Mouse (Mus musculus) lung, postnatal 25 days (tissue): ENCODE data around the gene Pcolce2.

ENCODE experiments used
- DNase-seq: peaks from one replicate; pipeline ENCODE4 v3.0.0; 2022; ENCODE audit warnings: low spot score

Gene Pcolce2

DNA sequence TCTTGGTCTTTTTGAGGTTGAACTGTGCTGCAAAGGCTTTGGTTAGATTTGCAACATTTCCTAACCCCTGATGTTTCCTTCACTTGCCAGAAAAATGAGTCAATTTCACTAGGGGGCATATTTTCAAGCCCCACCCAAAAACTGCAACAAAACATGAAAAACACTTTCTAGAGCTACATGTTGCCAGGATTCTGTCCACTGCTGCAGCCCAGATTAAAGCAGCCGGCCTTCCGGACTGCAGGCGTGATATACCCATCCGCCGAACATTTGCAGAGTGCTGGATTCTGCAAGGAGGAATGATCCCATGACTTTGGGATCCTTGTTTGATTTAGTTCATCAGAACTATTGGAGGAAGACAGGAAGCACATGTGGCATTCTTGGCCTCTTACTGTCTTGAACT is 17.0 kb downstream of the Pcolce2 start:
- peak; percentile 23 for DNase-seq

DNA sequence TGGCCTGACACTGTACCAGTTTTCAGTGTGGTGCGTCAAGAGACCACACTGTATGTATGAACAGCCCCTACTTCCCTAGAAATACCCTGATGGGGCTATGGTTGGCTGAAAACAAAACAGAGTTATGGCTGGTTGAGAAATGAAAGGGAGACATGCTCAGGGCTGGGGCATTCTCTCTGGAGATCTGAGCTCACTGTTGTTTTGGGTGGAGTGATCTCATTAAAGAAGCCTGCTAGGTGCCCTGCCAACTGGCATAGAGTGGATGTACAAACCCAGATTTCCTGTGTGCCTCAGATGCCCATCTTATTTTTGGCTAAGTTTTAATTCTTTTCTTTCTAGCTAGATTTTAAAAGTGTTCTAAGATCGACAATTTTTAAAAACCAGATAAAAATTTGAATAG is 20.5 kb downstream of the Pcolce2 start:
- DNase-seq: no peak

DNA sequence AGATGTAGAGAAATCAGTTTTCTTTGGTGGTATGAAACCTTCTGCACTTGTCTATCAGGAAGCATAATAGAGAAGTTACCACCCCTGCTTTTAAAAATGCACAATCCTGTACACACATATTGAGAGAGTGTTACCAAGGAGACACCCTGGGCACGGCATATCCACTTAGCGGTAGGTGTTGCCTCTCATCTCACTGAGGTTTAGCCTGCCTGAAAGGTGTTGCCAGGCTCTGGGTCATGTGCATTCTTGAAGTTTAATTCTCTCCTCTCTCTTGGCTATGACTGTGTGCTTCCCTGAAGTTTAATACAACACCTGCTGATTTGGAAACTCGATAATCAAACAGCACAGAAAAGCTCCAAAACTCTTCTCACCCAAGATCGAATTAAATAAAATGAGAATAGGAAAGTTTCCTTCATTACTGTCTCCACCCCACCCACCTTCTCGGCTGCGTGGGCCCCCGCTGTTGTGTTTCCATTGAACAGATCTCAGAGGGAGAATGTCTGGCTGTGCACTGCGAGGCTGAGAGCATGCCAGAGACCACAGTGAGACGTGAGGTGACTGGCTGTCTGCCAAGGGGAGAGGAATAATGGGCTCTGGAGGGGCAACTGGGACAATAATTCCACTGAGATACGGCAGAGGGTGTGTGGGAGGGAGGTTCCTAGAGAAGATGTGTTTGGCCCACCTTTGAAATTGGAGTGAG is 27.0 kb downstream of the Pcolce2 start:
- no peak for DNase-seq

DNA sequence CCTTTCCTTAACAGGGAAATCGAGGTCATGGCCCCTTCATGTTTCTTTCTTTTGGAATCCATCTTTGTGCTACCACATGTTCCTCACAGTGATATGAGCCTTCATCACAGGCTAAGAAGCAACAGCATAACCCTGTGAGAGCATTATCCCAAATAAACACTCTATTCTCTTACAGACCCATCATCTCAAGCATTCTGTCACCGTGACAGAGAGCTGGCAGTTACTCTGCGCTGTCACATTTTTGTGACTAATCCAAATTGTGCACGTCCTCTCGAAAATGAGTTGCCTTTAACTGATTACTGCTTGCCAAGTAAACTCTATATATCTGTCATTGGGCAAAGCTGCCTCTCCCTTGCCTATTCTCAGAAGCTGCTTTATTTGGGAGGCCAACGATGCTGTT is 28.4 kb downstream of the Pcolce2 start:
- peak; percentile 35 for DNase-seq

DNA sequence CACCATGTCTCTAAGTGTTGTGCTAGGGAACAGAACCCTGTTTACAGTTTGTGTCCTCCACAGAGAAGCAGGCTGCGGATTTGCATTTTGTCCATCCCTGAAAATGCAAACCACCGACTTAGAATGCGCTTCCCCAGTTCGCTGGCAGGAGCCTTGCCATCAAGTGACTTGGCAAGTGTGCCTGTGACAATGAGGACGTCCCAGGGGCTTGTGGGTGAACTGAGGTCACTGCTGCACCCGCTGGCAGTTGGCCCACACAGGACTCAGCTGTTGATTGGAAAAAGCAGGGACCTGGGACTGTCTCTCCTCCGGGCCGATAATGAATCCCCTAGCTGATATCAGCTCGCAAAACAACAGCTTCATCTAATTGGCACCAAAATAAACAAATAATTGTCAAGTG is 30.4 kb downstream of the Pcolce2 start:
- DNase-seq: peak; percentile 26

DNA sequence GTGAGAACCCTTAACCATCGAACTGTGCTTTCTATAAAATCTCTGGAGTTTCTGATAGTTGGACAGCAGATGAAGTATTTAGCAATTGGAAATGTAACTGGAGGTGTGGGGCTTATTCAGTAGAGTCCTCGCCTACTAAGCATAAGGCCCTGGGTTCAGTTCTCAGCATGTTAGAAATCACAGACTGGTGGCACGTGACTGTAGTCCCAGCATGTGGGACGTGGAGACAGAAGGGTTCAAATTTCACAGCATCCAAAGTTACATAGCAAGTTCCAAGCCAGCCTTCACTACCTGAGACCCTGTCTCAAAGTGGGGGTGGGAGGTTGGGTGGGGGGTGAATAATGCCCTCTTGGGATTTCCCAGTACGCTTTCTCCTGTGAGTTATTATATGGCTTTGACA is 30.9 kb downstream of the Pcolce2 start:
- no peak for DNase-seq

DNA sequence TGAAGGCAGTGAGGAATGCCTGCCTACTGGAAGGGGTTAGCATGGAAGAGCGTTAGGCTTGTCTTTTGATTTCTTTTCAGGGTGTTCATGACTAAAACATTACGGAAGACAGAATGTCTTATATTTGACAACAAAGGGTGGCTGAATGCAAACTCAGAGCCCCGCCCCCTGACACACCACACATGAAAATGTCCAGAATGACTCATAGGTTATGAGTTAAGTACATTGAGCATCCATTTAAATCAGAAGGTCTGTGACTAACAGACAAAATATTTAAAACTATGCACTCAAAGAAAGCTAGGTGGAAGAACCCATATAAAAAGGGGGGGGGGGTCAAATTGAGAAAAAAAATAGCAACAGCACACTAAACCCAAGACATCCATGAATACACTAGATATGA is 34.9 kb downstream of the Pcolce2 start:
- no peak for DNase-seq

DNA sequence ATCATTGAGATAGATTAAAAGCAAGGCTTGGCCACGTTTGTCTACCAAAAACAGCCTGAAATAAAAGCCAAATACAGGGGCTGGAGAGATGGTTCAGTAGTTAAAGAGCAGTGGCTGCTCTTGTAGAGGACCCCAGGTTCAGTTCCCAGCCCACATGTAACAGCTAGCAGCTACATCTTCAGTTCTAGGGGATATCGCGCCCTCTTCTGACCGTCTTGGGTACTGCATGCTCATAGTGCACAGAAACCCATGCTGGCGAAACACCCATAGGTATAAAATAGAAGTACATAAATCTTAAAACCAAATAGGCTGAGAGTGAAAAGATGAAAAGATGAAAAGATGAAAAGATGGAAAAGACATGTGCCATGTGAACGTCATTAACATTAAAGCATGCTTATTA is 35.4 kb downstream of the Pcolce2 start:
- DNase-seq: no peak

DNA sequence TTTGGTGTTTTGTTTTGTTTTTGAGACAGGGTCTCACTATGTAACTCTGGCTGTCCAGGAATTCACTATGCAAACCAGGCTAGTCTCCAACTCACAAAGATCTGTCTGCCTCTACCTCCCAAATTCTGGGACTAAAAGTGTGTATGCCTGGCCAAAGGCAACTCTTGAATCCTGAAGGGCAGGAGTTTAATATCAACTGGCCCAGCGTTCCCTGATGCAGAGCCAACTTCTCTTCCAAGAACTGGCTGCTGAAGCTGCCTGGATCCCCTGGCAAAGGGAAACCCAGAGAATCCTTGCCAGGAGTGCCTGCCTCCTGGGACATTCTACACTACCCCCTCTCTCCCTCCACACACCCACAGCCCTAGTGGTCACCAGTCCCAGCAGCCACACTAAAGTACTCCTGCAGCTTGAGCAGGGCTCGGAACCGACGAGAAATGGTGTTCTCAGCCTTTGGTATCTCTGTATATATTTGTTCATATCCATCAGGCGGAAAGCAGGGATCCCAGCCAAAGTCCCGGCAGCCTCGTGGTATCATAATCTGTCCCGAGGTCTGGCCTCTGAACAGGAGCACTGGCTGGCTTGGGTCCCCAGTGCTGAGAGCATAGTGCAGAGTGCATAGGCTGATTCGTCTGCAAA is 37.8 kb downstream of the Pcolce2 start:
- peak; percentile 35 for DNase-seq

DNA sequence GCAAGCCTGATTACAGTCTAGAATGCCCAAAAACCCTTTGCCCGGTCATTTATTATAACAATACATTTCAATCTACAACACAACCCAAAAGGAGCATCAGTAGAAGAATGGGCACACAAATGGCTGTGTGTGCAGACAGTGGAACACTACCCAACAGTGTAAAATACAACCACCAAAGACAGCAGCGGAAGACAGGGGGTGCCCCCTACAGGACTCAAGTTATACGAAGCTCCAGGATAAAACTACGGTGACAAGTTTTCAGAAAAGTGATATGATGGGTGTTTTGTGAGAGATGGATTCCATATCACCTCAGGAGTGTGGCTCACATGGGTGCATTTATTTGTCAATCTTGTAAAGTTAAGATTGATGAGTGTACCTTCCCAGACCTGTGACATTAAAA is 38.6 kb downstream of the Pcolce2 start:
- no peak for DNase-seq

DNA sequence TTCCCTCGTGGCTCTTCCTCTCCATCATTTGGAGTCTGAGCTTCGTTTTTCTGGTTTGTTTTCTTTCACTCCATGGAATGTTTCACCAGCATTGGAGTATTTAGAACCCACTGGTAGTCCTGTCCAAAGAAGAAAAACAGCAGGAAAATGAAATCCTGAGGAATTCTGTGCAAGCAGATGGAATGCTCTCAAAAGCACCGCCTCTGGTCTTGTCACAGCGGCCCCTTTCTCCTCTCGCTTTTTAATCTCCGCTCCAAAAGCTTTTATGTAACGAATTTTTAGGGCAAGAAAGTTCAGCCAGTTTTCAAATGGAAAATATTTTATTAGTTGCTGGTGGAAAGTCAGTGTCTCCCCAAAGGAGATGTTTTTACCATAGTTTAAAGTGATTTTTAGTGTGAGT is 42.6 kb downstream of the Pcolce2 start:
- DNase-seq: peak; percentile 51

DNA sequence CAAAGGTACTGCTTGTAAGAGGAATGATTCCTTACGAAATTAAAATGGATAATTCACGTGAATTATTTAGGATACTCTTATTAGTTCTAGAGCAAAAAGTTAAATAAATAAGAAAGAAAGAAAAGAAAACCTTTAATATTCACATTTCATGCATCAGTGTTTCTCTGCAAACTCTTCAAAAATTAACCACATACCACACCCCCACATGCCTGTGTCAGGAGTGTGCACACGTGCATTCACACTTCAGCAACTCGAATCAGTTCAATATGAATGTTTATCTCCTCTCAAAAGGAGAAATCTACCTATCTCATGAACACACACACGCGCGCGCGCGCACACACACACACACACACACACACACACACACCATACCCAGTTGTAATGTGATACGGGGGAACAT is 43.3 kb downstream of the Pcolce2 start:
- no peak for DNase-seq

DNA sequence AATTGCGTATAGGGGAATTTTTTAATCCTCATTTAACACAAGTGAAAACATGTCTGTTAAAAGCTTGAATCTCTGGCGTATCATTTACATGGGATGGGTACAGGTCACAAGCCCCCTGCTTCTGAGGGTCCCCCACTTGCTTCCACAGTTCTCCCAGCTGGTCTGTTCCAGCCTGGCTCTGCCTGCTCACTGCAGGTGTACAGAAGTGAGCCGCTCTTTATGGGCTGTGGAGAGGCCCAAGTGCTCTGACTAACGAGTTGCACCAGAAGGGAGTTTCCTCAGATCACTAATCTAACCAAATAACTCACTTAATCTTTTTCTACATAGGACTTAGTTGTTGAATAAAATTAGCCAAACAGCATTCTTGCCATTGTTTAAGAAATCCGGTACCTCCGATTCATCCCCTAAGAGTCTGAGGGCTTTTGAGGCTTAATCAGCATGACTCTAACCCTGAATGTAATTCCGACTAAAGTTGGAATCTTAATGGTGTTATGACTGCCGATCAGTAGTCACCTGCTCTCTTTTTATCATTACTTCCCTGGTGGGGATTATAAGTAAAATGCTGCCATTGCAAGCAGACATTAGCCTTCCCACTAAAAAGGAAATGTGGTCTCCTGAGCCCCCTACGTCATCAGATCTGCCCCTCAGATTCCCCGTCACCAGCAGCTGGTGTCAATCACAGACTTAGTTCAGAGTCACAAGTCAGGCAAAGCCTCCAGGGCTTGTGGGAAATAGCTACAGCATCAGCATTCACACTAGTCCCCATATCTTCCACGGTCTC is 48.4 kb downstream of the Pcolce2 start:
- DNase-seq: no peak

DNA sequence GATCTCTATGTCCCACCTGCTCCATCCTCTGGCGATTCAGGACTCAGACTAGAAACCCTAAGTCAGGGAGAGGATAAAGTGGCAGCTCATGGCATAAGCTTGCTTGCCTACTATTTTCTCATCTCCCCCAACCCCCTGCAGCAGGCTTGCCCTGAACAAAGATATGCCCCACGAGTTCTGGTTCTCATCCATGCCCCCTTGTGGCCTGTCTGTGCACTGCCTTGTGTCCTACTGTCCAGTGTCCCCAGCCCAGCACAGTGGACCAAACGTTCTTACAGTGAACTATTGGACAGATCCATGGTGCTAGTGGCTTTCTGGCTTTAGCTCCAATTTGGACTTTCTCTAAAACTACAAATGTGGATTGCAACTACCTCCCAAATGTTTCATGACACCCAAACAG is 50.7 kb downstream of the Pcolce2 start:
- peak; percentile 18 for DNase-seq

DNA sequence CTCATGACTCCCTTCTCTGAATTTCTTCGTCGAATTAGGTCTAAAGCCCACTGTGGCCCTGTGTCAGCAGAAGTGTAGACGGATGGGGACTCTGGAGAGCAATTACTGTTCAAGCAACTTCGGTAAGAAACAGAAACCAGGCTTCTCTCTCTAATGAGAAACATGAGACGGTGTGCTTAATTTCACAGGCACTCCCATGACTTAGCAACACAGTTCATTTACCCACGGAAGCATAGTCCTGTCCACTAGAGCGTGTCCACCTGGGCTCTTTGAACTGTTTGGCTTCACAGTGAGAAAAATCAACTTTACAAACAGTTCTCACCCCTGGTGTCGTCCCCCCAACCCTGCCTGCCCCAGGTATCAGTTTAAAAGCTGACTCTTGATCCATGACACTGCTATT is 55.4 kb downstream of the Pcolce2 start:
- DNase-seq: no peak

DNA sequence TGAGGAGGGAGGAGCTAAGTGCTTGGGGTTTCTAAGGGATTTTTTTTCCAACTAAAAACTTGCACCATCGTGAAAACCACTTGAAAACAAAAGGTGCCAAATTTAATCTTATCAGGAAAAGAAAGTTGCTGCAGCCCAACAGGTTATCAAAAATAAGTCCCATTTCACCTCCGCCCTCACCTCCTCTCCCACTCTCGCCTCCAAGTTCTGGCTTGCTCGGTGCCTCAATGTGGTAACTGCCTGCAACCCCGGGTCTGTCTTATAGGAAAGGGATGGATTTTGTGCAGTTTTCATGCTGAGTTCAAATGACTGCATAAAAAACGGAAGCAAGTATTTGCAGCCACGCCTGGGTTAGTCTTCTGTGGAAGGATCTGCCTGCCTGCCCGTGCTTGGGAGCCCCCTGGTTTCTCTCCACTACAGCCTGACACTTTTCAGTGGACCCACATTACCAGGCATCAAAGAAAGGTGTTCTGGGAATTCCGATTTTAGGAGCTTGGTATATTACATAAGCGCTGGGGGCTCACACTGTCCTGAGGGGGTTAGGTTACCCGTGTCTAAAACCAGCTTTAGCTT is 56.2 kb downstream of the Pcolce2 start:
- DNase-seq: no peak

DNA sequence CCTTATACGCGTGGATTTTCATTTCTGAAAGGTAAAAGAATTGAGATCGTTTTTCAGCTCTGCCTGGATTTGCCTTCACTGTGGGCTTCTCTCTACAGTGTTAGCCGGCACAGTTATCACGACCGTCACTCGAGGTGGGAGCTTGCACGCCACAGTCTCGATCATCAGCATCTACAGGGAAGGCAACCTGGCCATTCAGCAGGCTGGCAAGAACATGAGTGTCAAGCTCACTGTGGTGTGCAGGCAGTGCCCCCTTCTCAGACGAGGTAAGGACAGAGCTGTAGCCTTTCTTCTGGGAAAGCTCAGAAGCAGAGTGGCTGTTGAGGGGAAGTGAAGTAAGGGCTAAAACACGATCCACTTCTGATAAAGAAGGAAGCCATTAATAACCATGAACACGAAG is 57.1 kb downstream of the Pcolce2 start:
- no peak for DNase-seq

DNA sequence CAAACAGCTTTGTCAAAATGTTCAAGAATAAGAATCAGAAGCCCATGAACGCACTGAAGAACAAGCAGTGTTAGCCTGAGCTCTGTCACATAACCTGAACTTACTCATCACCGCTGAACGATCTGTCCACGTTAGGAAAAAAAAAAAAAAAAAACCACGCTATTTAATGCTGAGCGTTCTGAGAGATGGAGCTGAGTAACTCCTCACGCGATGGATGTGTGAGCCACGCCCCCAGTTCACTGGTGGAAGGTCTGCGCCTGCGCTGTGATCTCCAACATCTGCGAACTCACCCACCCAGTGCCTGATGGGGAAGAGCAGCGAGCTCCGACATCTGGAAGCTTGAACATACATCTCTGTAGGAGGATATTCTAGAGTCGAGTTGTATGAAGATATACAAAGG is 57.6 kb downstream of the Pcolce2 start:
- DNase-seq: no peak

DNA sequence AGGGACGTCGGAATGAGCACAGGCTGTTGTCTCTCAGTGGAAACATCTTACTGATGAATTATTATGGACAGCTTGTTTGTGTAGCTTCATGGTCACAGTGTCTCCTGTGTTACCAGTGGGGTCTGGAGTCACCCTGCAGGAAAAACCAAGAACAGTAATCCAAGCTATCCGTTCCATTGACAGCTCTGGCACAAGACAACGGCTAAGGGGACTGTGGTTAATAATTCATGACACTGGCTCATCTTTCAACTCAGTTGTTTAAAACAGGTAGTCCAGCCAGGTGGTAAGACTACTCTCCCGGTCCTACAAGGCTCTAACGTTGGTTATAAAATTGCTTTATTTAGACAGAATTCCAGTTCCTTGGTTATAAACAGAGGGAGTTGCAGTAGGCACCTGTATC is 59.2 kb downstream of the Pcolce2 start:
- no peak for DNase-seq

DNA sequence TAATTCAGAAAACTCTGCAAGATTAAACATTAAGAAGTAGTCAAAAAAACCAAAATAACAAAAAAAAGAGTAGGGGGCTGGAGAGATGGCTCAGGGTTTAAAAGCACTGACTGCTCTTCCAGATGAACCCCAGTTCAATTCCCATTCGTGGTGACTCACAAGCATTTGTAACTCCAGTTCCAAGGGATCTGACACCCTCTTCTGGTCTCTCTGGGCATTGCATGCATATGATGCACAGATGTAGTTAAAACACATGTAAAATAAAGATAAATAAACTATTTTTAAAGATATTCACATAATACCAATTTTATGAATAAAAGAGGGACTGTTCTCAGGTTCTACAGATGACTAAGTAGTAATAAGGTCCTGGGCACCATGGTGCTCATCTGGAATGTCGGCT is 60.4 kb downstream of the Pcolce2 start:
- no peak for DNase-seq

DNA sequence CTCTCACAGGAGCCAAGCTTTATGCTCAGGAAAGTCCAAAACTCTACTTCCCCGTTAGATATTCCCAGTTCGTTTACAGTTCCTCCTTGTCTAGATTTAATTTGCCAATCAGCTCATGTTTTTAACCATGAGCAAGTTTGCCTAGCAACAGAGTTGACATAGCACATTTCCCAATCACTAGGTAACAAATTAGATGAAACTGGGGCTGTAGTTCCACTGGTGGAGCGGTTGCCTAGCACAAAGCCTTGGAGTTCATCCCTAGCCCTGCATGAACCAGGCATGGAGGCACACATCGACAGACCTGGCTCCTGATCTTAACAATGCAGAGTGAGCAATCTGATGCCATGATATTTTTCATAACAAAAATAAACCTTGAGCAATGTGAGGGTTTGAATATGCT is 61.9 kb downstream of the Pcolce2 start:
- DNase-seq: no peak

DNA sequence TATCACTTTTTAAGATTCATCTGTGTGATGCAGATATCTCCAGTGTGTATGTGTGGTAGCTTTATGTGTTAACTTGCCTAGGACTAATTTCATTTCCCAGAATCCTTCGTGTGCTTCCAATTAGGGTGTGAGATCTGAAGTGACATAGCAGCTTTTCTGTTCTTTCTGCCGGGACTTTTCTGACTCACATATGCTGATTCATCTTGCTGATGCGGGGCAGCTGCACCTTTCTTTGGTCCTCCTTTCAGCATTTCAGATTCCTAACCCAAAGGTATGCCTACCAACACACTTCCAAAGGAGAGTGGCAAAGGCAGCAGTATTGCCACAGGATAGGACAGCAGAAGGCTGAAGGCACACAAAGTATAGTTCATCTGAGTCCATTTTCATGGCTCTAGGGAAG is 66.7 kb downstream of the Pcolce2 start:
- no peak for DNase-seq

DNA sequence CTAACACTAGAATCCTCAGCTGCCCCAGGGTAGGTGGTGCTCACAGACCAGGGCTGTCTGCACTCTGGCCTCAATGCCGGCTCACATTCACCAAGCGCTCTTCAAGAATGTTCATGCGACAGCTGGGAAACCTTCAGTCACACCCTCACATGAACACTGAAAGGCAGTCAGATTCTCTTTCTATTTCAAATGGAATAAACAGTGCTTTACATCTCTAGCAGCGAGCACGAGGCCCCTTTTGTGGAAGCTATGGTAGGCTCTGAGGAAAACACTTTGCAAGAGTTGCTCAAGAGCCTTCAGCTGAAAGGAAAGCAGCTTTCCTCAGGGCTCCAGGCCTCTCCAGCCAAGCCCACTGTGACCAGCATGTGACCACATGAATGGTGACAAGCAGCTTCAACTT is 68.0 kb downstream of the Pcolce2 start:
- DNase-seq: peak; percentile 75
